Mouse (Mus musculus): ENCODE measurements around the gene Ireb2. TPM values are rescaled to one million over a fixed set of nuclear protein-coding genes. Genes with fewer than 3 reads are reported as not detected.

Ireb2 gene
- total RNA-seq (2023) = 41.0 TPM

GRCm38 (mm10) chr9:54863363-54864281 is at the start of gene Ireb2:
Ireb2 (plus strand) TSS chr9:54863789.

GRCm38 (mm10) chr9:54917010-54917677 is 53.6 kb downstream of the Ireb2 start, which contains the start of gene Hykk:
Hykk (plus strand) TSS chr9:54917283.

GRCm38 (mm10) chr9:54950575-54951321 is 87.2 kb downstream of the Ireb2 start, which contains the start of the genes Psma4 and AY074887:
Psma4 (plus strand) TSS chr9:54950790.
AY074887 (minus strand) TSS chr9:54950998.

Other genes with a start within 250 kb of the Ireb2 start
- 6.1 TPM for gene Acsbg1, start 201.9 kb upstream of the Ireb2 start, total RNA-seq (2023)
- gene Dnaja4, start 164.9 kb upstream of the Ireb2 start, total RNA-seq (2023) = 16.6 TPM
- 48.1 TPM for gene Wdr61, start 129.3 kb upstream of the Ireb2 start, total RNA-seq (2023)
- not detected for gene Crabp1, start 99.0 kb upstream of the Ireb2 start, total RNA-seq (2023)
- 1.0 TPM for gene Hykk, start 53.5 kb downstream of the Ireb2 start, total RNA-seq (2023)
- gene Psma4, start 87.0 kb downstream of the Ireb2 start, total RNA-seq (2023) = 91.9 TPM
- not detected for gene AY074887, start 87.2 kb downstream of the Ireb2 start, total RNA-seq (2023)
- not detected for gene Chrna5, start 117.1 kb downstream of the Ireb2 start, total RNA-seq (2023)
- gene Chrna3, start 162.8 kb downstream of the Ireb2 start, total RNA-seq (2023) = not detected
- gene Chrnb4, start 185.0 kb downstream of the Ireb2 start, total RNA-seq (2023) = not detected

Data from CD4-positive naive resting alpha-beta T cell, adult 76 days (primary cell).